Mouse (Mus musculus) liver, embryonic 14.5 days (tissue): ENCODE data around the gene Elobl.

Experiments
- CTCF ChIP-seq: IDR thresholded peaks from 2 replicates; pipeline ENCODE4 v1.5.1; 2016; ENCODE audit warnings: antibody characterized with exemption, low read depth, control low read depth
- EP300 ChIP-seq: IDR thresholded peaks from 2 replicates; pipeline ENCODE4 v1.6.1; 2016; ENCODE audit warnings: antibody characterized with exemption, low read depth

GRCm38 (mm10) chr11:88933030-88933429 lies 33.7 kb downstream of the Elobl start:
- no peak for TF ChIP-seq CTCF
- no peak for TF ChIP-seq EP300
